Mouse (Mus musculus) adrenal gland, postnatal 14 days (tissue): Measurements from ENCODE around the gene Gstp2. TPM values are rescaled to one million over a fixed set of nuclear protein-coding genes. Genes with fewer than 3 reads are reported as not detected.
"Not testable (repeated sequence)": the region's sequence is repeated elsewhere in the genome, so short reads cannot be mapped to it uniquely, and the experiment has no call there.

Source experiments
- DNase-seq: peaks from one replicate; pipeline ENCODE4 v3.0.0; 2021; ENCODE audit warnings: mixed read lengths
- total RNA-seq: library from RNA; stranded (reverse); gene quantifications from 2 replicates; pipeline ENCODE4 v1.2.3, GENCODE M21; 2021

The Gstp2 gene
- total RNA-seq, 1 experiment from 2014 or later: 76.7 TPM

GRCm38 (mm10) chr19:4049069-4049468, 3.2 kb upstream of the Gstp2 start:
- DNase-seq: peak; percentile 1

DNA sequence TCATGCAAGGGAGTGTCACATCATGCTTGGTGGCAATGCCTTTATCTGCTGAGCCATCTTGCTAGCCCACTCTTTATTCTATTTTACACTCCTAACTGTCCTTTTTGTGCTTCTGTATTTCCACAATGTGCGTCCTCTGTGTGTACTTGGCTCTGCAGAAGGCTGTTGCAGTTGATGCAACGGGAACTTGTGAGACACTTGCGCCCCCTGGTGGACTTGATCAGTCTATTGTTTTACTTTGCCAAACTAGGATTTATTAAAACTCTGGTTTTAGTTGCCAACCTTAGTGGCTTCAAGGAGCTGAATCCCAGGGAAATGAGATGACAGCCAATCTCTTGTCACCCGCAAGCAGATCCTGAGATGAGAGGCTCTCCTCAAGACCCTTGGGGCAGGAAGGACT, 2.0 kb upstream of the Gstp2 start:
- DNase-seq: peak; percentile 93

- DNase-seq: no peak
Observed at GRCm38 (mm10) chr19:4046866-4047254, 1.0 kb upstream of the Gstp2 start.

DNA sequence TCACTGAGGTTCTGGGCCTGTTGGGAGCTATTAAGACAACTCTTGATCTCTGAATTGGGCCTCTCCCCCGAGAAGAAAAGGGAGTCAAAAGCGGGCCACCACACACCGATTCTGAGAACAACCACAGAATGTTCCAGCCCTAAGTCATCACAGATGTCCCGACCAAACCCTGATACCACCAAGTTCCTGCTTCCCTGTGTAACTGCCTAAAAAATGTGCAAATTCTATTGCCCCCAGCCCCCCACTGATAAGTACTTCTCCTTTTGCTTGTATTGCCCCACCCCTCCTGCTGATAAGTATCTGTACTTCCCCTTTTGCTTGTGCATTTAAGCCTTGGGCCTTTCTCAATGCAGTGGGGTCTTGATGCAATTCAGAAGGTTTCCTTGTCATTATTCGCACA, 1.7 kb downstream of the Gstp2 start:
- not testable (repeated sequence) for DNase-seq

GRCm38 (mm10) chr19:4042124-4042523, 3.7 kb downstream of the Gstp2 start:
- DNase-seq: peak; percentile 48

- DNase-seq: not testable (repeated sequence)
Observed at GRCm38 (mm10) chr19:4041500-4041899, 4.3 kb downstream of the Gstp2 start.

- DNase-seq: not testable (repeated sequence)
Observed at GRCm38 (mm10) chr19:4040941-4041340, 4.9 kb downstream of the Gstp2 start.

GRCm38 (mm10) chr19:4037788-4038232, 8.0 kb downstream of the Gstp2 start, which contains the start of gene Gstp1:
Gene Gstp1 (minus strand): TSS chr19:4037985.
- peak; percentile 94 for DNase-seq

- DNase-seq: not testable (repeated sequence)
Observed at GRCm38 (mm10) chr19:4037154-4037787, 8.6 kb downstream of the Gstp2 start.

- no peak for DNase-seq
Observed at GRCm38 (mm10) chr19:4036327-4037045, 9.3 kb downstream of the Gstp2 start.

DNA sequence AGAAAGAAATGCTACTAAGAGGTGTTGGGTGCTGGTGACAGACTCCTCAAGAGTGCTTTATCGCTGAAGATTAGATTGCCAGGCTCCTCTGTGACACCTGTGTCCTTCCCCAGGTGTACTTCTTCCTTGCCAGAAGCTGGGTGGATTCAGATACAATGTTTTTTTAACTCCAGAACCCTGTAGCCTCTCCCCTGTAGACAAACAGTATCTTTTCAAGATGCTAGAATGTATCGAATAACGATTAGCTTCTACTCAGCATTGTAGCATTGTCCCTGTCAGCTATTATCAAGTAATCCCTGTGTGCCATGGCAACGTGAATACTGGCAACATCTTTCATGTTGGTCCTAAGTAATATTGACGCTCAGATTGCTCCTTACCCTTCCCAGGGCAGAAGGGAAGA, 12.1 kb downstream of the Gstp2 start:
- no peak for DNase-seq

- DNase-seq: no peak
Observed at GRCm38 (mm10) chr19:4033298-4033697, 12.5 kb downstream of the Gstp2 start.

- DNase-seq: no peak
Observed at GRCm38 (mm10) chr19:4032668-4033067, 13.2 kb downstream of the Gstp2 start.

- no peak for DNase-seq
Observed at GRCm38 (mm10) chr19:4027576-4027975, 18.2 kb downstream of the Gstp2 start.

DNA sequence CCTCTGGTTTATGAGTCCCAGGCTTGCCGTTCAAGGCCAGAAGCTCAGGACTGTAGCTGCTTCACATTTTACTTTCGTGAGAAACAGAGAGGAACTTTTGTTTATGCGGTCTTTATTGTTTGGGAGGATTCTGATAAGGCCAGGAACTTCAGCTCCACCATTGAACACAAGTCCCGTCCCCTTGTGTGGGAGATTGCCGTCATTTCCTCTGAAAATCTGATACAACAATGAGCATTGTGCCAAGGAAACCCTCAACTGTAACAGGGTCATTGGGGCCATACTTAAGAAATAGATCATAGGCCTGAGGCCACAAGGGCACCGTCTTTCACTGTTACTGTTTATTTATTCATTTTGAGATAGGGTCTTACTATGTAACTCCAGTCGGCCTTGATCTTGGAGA, 22.6 kb downstream of the Gstp2 start:
- DNase-seq: no peak

DNA sequence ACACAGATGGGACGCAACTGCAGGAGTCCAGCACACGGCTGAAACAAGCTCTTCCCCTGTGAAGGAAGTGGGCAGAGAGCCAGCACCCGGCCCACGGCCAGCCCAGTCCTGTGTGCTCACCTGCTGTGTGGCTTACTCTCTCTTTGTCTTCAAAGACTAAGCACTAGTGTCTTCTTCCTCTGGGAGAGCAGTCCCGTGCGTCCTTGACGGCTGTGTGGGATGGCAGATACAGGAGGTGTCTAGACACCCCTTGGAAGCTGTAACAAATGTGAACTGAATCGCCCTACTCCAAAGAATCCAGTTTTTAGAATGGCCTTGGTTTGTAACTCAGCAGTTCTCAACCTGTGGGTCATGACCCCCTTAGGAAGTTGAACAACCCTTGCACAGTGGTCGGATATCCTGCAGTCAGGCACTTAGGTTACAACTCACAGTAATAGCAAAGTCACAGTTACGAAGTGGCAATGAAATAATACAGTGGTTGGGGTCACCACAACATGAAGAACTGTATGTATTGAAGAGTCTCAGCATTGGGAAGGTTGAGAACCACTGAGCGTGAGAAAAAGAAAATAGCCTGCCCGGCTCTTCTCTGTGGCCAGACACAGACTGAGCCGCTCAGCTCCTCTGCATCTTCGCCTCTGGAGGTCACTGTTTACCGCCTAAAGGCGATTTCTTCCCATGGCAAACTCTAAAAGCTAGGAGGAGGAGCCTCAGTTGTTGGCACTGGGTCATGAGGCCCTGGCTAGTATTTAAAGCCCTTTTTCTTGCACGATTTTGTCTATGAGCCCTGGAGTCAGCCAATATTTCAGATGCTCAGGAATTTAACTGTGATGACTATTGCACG, 26.9 kb downstream of the Gstp2 start:
- DNase-seq: peak; percentile 90

- DNase-seq: no peak
Observed at GRCm38 (mm10) chr19:4017921-4018587, 27.8 kb downstream of the Gstp2 start.

DNA sequence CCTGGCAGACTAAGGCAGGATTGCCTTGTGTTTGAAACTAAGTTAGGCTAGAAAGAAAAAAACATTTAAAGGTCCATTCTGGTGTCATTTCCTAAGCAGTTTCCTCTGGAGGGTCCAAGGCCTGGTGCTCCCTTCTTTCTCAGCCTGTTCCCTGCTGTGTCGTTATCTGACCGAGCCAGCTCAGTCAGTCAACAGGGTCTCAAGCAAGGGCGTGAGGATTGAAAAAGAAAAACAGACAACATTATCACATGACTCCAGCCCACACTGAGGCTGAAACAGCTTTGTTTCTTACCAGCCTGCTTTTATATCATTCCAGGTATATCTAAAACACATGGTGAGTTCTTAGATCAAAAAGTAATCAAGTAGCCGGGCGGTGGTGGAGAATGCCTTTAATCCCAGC, 30.2 kb downstream of the Gstp2 start:
- no peak for DNase-seq

GRCm38 (mm10) chr19:4014802-4015201, 31.0 kb downstream of the Gstp2 start:
- DNase-seq: no peak

DNA sequence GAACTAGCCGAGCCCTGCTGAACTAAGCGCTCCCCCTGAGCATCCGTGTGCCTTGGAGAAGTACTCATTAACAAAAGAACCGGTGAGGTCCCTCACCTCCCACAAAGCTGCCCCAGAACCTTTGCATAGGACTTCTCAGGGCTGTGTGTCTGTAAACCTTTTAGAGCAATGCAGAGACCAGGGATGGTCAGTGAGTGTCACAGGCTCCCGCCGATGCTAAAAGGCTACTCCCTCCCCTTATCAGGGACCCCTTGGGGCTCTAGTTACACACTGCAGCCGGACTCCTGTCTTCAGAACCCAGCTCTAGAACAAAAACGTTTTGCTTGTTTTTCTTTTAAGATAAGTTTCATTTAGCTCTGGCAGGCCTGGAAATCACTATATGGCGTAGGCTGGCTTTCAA, 32.8 kb downstream of the Gstp2 start:
- no peak for DNase-seq

- DNase-seq: peak; percentile 97
Observed at GRCm38 (mm10) chr19:4012432-4013022, 33.3 kb downstream of the Gstp2 start, which contains the start of gene Ndufv1. Gene Ndufv1 (minus strand): TSS chr19:4012806.

DNA sequence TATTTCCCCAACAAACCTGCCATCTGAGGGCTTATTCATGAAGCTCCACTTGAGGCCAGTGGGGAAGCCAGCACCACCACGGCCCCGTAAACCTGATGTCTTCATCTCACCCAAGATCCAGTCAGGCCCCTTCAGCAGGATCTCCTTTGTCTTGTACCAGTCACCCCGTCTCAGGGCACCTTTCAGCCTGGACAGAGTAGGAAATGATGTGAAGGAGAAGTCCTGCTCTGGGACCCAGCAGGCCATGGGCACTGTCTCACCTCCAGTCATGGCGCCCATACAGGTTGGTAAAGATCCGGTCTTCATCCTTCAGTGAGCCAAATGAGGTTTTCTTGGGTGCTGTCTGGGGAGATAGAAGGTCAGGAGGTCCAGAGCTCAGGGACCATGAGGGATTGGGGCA, 34.7 kb downstream of the Gstp2 start:
- DNase-seq: no peak
